Mouse (Mus musculus): Measurements from ENCODE around the gene Slfn4. TPM values are rescaled to one million over a fixed set of nuclear protein-coding genes. Genes with fewer than 3 reads are reported as not detected.
"Not testable (repeated sequence)": the region's sequence is repeated elsewhere in the genome, so short reads cannot be mapped to it uniquely, and the experiment has no call there.

Gene Slfn4
- total RNA-seq (2014; fragmentation: Nextera tagmentation) = 2.2 TPM in 1 of 2 replicates, not detected in the other
- 0.19 and 0.28 TPM in 2 replicates for total RNA-seq (2017)

DNA sequence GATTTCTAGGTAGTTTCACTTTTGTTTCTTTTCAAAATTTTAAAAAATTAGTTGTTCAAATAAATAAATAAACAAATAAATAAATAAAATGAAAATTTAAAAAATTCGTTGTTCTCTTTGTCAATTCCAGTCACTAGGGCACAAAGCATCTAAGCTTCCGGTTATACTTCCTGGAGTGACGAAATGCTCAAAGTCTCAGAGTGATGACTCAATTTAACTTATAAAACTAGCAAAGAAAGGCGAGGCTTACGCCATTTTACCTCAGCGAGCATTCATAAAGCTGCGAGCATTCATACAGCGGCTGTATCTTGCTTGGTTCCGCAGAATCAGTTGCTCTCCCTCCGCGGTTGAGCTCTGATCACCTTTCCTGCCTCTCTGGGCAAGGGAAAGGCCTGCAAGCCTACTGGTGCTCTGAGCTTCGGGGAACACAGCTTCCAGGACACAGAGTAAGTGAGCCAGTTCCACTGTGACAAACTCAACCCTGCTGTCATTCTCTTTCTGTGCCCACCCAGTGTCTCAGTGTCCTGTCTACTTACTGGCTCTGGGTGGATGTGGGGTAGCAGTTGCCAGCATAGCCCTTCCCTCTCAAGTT, at the start of gene Slfn4:
TSS of gene Slfn4 (plus strand) at position 239 of the 592 bp plus-strand sequence.
- no peak for ATAC-seq (replicated peaks; ENCODE audit: low FRiP score, low TSS enrichment, poor library complexity, severe bottlenecking)

DNA sequence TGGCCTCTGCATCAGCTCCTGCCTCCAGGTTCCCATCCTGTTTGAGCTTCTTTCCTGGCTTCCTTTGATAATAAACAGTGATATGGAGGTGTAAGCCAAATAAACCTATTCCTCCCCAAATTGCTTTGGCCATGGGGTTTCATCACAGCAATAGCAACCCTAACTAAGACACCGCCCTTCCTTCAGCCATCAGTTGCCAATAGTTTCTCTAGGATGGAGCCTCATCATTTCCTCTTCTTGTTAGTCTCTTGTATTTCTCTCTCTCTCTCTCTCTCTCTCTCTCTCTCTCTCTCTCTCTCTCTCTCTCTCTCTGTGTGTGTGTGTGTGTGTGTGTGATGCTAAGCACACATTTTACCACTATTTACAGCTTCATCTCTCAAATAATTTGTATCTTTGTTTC, 49.4 kb upstream of the Slfn4 start:
- ATAC-seq (replicated peaks; ENCODE audit: low FRiP score, low TSS enrichment, poor library complexity, severe bottlenecking) = not testable (repeated sequence)

DNA sequence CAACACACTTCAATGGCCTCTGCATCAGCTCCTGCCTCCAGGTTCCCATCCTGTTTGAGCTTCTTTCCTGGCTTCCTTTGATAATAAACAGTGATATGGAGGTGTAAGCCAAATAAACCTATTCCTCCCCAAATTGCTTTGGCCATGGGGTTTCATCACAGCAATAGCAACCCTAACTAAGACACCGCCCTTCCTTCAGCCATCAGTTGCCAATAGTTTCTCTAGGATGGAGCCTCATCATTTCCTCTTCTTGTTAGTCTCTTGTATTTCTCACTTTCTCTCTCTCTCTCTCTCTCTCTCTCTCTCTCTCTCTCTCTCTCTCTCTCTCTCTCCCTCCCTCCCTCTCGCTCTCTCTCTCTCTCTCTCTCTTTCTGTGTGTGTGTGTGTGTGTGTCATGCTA, 37.7 kb upstream of the Slfn4 start:
- not testable (repeated sequence) for ATAC-seq (replicated peaks; ENCODE audit: low FRiP score, low TSS enrichment, poor library complexity, severe bottlenecking)

DNA sequence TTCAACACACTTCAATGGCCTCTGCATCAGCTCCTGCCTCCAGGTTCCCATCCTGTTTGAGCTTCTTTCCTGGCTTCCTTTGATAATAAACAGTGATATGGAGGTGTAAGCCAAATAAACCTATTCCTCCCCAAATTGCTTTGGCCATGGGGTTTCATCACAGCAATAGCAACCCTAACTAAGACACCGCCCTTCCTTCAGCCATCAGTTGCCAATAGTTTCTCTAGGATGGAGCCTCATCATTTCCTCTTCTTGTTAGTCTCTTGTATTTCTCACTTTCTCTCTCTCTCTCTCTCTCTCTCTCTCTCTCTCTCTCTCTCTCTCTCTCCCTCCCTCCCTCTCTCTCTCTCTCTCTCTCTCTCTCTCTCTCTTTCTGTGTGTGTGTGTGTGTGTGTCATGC, 26.0 kb upstream of the Slfn4 start:
- not testable (repeated sequence) for ATAC-seq (replicated peaks; ENCODE audit: low FRiP score, low TSS enrichment, poor library complexity, severe bottlenecking)

DNA sequence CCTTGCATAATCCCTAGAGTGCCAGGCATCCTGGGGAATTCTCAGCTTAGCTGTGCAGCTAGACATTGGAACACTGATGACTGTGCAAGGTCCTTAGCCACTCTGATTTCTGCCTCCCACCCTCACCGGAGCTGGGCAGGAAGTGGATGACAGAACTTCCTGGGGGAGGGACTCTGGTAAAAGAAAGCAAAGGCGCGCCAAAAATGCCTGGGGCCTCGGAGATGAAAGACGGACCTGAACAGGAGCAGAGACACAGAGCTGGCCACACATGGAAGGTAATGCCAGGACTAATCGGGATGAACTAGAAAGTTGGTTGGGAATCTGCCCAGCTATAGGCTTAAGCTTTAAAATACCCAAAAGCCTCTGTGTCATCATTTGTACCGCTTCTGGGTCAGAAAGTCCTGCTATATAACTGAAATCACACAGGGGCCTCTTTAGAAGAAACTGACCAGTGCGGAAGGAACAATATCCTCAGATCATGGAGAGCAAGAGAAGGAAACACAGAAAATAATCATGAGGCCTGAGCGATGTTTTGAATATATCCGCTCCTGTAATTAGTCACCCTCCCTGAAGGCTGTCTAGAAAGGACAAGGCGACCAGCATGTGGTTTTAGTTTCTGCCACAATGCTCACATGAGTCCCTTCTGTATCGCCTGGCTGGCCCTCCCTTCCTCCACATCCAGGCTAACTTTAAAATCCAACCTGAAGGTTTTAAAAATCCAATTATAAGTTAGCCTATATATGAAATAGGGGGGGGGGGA, 16.3 kb downstream of the Slfn4 start, which contains the start of gene Slfn3:
TSS of gene Slfn3 (plus strand) at position 197 of the 760 bp plus-strand sequence.
- ATAC-seq (replicated peaks; ENCODE audit: low FRiP score, low TSS enrichment, poor library complexity, severe bottlenecking) = peak; percentile 68

DNA sequence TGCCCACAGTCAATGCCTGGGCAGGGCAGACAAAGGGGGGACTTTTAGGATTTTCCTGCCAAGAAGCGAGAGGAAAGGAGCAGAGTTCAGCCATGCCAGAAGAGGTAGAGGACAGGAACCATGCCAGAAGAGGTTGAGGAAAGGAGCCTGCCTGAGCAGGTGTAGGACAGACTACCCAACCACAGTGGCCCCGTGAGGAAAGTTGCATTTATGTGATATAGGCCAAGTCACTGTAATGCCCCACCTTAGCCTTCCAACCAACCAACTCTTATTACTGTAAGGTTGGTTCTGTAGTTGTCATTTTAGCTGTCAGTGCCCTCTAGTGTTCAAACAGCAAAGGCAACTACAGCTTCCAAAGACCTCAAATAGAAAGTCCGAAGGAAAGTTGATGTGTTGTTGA, 17.0 kb downstream of the Slfn4 start:
- ATAC-seq (replicated peaks; ENCODE audit: low FRiP score, low TSS enrichment, poor library complexity, severe bottlenecking) = peak; percentile 95

DNA sequence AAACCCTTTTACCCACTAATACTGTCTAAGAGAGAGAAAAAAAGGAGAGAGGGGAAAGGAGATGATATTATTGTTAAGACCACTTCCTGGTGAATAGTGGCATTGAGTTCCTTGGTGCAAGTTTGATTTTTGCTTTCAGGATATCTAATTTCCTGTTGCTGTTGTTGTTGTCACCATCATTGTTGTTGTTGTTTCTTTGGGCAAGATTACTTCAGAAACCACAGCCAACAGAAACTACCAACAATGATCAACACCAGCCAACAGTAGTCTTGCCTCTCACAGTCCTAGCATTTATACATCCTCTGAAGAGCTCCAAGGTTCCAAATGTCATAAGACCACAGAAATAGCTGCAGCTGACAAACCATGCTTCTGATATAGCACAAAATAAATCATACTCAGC, 30.0 kb downstream of the Slfn4 start:
- ATAC-seq (replicated peaks; ENCODE audit: low FRiP score, low TSS enrichment, poor library complexity, severe bottlenecking) = no peak

DNA sequence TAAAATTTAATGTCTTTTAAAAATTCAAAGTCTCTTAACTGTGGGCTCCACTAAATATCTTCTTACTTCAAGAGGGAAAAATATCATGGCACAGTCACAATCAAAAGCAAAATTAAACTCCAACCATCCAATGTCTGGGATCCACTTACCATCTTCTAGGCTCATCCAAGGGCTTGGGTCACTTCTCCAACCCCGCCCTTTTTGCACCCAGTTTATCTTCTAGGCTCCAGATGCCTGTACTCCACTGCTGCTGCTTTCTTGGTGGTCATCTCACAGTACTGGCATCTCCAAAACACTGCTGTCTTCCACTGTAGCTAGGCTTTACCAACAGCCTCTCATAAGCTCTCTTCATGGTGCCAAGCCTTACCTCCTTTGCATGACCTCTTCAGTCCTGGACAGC, 41.1 kb downstream of the Slfn4 start:
- no peak for ATAC-seq (replicated peaks; ENCODE audit: low FRiP score, low TSS enrichment, poor library complexity, severe bottlenecking)

DNA sequence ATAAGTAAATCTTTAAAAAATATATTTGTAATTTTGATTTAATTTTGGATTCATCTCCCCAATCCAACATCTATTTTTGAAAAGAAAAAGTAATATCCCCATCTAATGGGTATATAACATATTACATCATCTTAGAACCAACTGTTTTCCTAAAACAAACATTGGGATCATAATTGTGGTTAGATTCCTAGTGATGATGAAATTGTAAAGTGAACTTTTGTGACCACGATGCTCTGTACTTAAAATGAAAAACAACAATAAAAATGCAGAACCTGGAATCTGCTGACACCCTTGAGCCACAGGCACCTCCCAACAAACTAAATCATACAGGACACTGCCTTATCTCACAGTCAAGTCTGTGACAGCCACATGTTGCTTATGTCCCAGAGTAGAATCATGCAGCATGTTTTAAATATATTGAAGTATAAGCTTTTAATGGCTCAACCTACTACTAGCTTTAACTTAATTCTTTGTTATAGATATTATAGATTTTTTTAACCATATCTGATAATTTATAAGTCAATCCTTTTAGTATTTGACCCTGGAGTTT, 46.4 kb downstream of the Slfn4 start:
- no peak for ATAC-seq (replicated peaks; ENCODE audit: low FRiP score, low TSS enrichment, poor library complexity, severe bottlenecking)

DNA sequence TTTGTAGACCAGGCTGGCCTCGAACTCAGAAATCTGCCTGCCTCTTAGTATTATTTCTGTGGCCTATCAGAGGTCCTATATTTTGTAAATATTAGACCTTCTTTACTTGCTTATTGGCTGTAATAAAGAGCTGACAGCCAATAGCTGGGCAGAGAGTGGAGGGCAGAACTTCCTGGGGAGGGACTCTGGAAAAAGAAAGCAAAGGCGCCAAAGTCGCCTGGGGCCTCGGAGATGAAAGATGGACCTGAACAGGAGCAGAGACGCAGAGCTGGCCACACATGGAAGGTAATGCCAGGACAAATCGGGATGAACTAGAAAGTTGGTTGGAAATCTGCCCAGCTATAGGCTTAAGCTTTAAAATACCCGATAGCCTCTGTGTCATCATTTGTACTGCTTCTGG, 48.4 kb downstream of the Slfn4 start:
- ATAC-seq (replicated peaks; ENCODE audit: low FRiP score, low TSS enrichment, poor library complexity, severe bottlenecking) = peak; percentile 73

DNA sequence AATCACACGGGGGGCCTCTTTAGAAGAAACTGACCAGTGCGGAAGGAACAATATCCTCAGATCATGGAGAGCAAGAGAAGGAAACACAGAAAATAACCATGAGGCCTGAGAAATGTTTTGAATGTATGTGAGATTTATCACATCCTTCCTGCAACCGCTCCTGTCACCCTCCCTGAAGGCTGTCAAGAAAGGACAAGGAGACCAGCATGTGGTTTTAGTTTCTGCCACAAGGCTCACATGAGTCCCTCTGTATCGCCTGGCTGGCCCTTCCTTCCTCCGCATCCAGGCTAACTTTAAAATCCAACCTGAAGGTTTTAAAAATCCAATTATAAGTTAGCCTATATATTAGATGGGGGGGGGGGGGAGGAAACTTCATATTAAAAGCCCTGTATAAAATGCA, 48.8 kb downstream of the Slfn4 start:
- peak; percentile 51 for ATAC-seq (replicated peaks; ENCODE audit: low FRiP score, low TSS enrichment, poor library complexity, severe bottlenecking)

DNA sequence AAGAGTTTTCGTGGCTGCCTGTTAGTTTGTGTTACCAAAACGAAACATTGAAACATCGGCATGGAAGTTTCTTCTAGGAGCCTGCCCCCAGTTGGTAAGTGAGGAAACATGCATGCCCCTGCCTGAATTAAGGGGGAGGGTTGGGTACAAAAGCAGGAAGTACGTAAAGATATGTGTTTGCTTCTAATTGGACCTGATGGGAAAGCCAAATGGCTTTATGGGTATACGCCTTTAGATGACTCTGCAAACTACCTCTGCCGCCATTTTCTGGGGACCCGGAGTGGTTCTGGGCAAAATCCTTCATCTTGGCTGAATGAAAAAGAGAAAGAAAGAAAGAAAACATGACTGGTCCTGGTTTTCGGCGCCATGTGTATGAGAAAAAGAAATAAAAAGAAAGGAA, 49.2 kb downstream of the Slfn4 start:
- peak; percentile 97 for ATAC-seq (replicated peaks; ENCODE audit: low FRiP score, low TSS enrichment, poor library complexity, severe bottlenecking)

DNA sequence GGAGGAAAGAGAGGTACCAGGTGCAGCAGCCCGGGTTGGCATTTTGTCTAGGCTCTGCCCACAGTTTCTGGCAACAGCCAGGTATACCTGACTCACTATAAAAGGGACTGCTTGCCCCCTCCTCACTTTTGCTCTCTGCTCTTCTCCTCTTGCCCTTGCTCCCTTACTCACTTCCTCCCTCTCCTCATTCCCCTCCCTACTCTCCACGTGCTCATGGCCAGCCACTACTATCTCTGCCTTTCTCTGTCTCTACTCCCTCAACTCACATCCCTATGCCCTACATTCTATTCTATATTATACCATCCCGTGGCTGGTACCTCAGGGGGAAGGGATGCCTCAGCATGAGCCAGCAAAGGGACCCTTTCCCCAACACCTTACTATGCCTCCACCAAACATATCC, 49.8 kb downstream of the Slfn4 start:
- ATAC-seq (replicated peaks; ENCODE audit: low FRiP score, low TSS enrichment, poor library complexity, severe bottlenecking) = no peak

DNA sequence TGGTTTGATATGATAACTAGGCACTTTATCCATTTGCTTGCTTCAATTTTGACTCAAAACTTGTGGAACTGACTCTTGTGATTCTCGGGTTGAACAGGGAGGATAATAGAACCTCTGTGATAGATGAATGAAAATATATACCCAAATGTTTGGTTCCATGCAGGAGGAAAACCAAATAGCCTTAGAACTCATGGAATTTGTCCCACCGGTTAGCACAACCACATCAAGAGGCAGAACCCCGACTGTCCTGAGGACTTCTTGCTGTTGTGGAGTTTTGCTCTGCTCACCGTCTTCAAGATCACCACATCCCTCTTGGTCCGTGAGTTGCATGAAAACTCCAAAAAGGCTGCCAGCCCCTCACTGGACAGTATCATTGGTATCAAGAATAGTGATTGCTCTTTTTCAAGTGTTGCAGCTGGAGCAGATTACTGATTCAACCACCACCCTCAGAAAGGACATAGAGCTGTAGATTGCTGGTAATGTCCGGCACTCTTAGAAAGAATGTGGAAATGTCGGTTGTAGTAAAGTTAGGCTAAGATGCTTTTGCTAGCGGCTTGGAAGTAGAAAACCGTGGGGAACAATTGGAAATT, 50.5 kb downstream of the Slfn4 start:
- ATAC-seq (replicated peaks; ENCODE audit: low FRiP score, low TSS enrichment, poor library complexity, severe bottlenecking) = no peak

DNA sequence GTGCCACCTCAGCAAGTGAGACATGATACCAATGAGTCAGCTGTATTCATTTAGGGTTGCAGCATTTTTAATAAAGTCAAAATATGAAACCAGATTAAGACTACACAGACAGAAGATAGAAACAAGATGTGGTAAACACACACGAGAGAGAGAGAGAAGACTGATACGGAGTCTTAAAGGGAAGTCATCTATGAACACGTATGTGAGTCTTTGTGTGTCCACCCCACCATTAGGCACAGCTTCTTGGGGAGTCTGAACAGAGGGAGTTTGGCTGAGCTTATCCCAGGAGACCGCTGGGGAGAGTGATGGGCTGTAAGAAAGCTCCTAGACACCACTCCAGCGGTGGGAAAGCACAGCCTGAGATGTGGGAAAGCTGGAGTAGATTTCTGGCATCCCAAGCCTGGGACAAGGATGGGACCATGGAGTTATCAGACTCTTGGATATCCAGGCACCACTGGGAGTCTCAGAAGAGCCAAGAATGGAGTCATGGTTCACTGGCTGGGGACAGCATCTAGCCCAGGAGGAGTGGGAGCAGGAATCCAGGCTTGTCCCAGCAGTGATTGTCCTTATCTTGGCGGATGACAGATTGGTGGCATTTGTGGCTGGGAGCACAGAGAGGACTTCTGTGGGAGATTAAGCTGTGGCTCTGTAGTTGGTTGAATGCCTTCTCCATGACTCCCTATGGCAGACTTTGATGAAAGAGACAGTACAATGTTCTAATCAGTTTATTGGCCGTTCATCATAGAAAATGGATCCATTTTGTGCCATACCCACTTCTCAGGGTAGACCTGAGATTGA, 53.1 kb downstream of the Slfn4 start:
- ATAC-seq (replicated peaks; ENCODE audit: low FRiP score, low TSS enrichment, poor library complexity, severe bottlenecking) = no peak

DNA sequence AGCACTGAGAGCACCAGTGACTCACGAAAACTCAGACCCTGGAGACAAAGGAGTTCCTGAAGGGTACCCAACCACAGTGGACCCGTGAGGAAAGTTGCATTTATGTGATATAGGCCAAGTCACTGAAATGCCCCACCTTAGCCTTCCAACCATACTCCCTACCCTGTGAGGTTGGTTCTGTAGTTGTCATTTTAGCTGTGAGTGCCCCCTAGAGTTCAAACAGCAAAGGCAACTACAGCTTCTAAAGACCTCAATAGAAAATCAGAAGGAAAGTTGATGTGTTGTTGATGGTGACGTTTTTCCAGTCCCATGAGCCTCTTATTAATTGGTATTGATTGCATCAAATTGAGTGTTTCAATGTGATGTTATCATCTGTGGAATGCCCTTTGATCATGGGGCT, 56.0 kb downstream of the Slfn4 start:
- ATAC-seq (replicated peaks; ENCODE audit: low FRiP score, low TSS enrichment, poor library complexity, severe bottlenecking) = peak; percentile 82

DNA sequence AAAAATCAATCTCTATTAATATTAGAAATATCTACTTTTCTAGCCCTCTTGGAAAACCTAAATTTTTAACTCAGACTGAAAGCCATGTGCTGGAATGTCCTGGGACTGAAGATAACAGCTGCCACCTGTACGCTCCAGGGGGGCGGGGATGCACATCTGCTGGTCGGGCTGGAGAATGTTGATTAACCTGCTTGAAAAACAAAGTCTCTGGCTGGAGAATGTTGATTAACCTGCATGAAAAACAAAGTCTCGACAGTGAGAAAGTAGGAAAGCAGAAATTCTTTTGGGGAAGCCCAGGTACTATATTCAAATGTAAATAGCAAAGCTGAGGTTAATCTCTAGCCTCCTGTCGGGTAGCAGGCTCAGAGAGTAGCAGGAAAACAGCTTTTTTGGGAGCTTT, 58.6 kb downstream of the Slfn4 start:
- ATAC-seq (replicated peaks; ENCODE audit: low FRiP score, low TSS enrichment, poor library complexity, severe bottlenecking) = not testable (repeated sequence)

DNA sequence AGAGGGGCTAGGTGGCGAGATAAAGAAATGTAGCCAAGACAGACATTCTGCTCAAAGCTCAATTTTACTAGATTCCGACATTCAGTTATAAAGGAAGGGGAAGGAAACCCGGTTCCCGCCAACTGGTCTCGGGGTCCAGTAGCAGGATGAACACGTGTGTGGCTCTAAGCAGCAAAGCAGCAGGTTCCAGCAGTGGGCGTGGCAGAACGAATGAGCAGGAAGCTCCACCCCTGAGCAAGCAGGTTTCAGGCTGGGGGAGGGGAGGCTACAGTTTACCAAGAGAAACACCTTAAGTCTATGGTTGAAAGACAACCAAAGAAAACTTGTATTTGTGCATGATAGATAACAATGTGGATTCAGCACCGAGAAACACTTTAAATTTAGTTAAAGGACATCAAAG, 62.4 kb downstream of the Slfn4 start:
- ATAC-seq (replicated peaks; ENCODE audit: low FRiP score, low TSS enrichment, poor library complexity, severe bottlenecking) = not testable (repeated sequence)

DNA sequence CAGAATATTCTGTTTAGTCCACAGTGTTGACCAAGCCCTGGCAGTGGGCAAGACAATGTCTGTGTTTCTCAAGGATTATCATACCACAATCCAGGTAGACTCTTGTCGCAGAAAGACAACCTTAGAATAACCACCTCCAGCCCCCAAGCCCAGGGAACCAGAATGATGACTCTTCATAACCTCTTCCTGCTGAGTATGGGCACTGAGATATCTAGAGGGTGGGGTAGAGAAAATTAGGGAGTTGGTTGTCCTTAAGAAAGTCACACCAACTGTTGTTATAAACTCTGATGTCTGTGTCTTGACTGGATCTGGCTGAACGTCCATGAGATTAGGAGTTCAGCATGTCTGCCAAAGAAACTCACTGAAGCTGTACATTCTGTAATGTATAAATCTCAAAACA, 63.4 kb downstream of the Slfn4 start:
- no peak for ATAC-seq (replicated peaks; ENCODE audit: low FRiP score, low TSS enrichment, poor library complexity, severe bottlenecking)

DNA sequence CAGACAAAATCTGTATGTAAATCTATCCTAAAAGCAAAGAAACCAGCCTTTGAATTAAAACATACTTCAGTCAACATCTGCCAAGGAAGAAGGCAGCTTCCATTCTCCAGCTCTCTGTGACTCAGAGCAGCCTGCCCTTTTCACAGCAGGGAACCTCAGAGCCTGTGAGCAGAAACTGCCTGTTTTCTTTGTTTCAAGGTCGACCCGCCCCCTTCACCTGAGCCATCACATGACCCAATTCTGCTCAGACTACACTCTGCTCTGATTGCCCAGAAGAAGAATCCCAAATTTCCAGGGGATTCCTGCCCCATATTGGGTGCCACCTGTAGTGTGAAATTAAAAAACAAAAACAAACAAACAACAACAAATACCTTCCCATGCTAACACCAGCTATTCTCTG, 64.8 kb downstream of the Slfn4 start:
- no peak for ATAC-seq (replicated peaks; ENCODE audit: low FRiP score, low TSS enrichment, poor library complexity, severe bottlenecking)

All from megakaryocyte-erythroid progenitor cell, adult 5-6 weeks (primary cell).